Mouse (Mus musculus) C2C12 (cell line): ENCODE results near the gene Slc26a3. TPM values are rescaled to one million over a fixed set of nuclear protein-coding genes. Genes with fewer than 3 reads are reported as not detected.
"Not testable (repeated sequence)": the region's sequence is repeated elsewhere in the genome, so short reads cannot be mapped to it uniquely, and the experiment has no call there.

Experiments used
- H3K27me3 ChIP-seq: one replicate; pipeline ENCODE4 v1.6.1; 2011; ENCODE audit not compliant: control insufficient read depth, insufficient read depth, insufficient read length
- H3K36me3 ChIP-seq: one replicate; pipeline ENCODE4 v1.6.1; 2011; ENCODE audit not compliant: control insufficient read depth, insufficient read depth
- H3K4me3 ChIP-seq: one replicate; pipeline ENCODE4 v1.5.1; 2011; ENCODE audit warnings: mild to moderate bottlenecking, control low read depth; ENCODE audit not compliant: poor library complexity, insufficient read depth, severe bottlenecking
- H3K79me2 ChIP-seq: one replicate; pipeline ENCODE4 v1.6.1; 2011; ENCODE audit not compliant: control insufficient read depth, insufficient read depth
- H3K79me3 ChIP-seq: one replicate; pipeline ENCODE4 v1.6.1; 2011; ENCODE audit warnings: low read depth, control low read depth
- H3ac ChIP-seq: one replicate; pipeline ENCODE3; 2011; ENCODE audit warnings: low read depth; ENCODE audit not compliant: control insufficient read depth, insufficient read length
- CEBPB ChIP-seq: IDR thresholded peaks from one replicate; pipeline ENCODE4 v1.6.1; 2011; ENCODE audit warnings: low read depth, mild to moderate bottlenecking, control low read depth, moderate library complexity
- CTCF ChIP-seq: IDR thresholded peaks from one replicate; pipeline ENCODE4 v1.5.1; 2011; ENCODE audit not compliant: control insufficient read depth, insufficient read depth, insufficient read length
- FOSL1 ChIP-seq: IDR thresholded peaks from one replicate; pipeline ENCODE4 v1.8.0; 2011; ENCODE audit warnings: mild to moderate bottlenecking, low read length; ENCODE audit not compliant: poor library complexity, insufficient read depth, severe bottlenecking
- MAX ChIP-seq: IDR thresholded peaks from one replicate; pipeline ENCODE4 v1.6.1; 2011; ENCODE audit warnings: mild to moderate bottlenecking, control low read depth
- MYOD1 ChIP-seq: IDR thresholded peaks from one replicate; pipeline ENCODE4 v1.6.1; 2011; ENCODE audit warnings: low read depth; ENCODE audit not compliant: control insufficient read depth, insufficient read length
- MYOG ChIP-seq: IDR thresholded peaks from one replicate; pipeline ENCODE4 v1.6.1; 2011; ENCODE audit not compliant: control insufficient read depth, insufficient read length; ENCODE audit errors: extremely low read depth
- USF1 ChIP-seq: IDR thresholded peaks from one replicate; pipeline ENCODE4 v1.6.1; 2011; ENCODE audit warnings: low read depth, mild to moderate bottlenecking, control low read depth, moderate library complexity
- polyA plus RNA-seq: library from polyadenylated mRNA; unstranded; fragments of >200 nt; fragmentation: generic; extraction: Trizol; gene quantifications from one replicate; pipeline ENCODE4 v1.2.1, GENCODE M21; 2012; ENCODE audit warnings: missing spikeins

Slc26a3 gene
- polyA plus RNA-seq, 1 experiment, result not detected

DNA sequence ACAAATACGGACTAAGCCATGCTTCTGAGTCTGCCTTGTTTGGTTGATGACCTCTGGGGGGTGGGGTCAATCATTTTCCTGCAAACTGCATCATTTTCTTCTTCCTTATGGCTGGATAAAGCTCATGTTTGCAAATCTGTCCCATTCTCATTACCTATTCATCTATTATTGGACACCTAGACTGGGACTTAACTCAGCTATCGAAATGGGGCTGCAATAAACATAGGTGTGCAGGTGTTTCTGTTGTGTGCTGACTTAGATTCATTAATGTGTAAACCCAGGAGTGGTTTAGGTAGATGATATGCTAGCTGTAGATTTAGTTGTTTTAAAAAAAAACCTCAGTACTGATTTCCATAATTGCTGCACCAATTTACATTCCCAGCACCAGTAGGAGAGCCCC, 48.9 kb downstream of the Slc26a3 start:
- no peaks in the 10 kb centered on the region for H3K79me3 ChIP-seq
- peaks cover 50% of the 10 kb centered on the region for H3K27me3 ChIP-seq
- TF ChIP-seq FOSL1 (no peak), USF1 (no peak), CEBPB (no peak), CTCF (no peak), MYOG (no peak), MYOD1 (no peak), MAX (no peak)

GRCm38 (mm10) chr12:31444131-31444546, 53.5 kb downstream of the Slc26a3 start:
- H3ac ChIP-seq, result no peak overlapping the region
- H3K27me3 ChIP-seq, result peaks cover 50% of the 10 kb centered on the region
- H3K4me3 ChIP-seq, result no peak overlapping the region
- no peaks in the 10 kb centered on the region for H3K79me2 ChIP-seq
- TF ChIP-seq CEBPB (no peak), MYOG (no peak), FOSL1 (no peak), MAX (no peak), USF1 (no peak), MYOD1 (no peak), CTCF (no peak)
- H3K79me3 ChIP-seq, result no peaks in the 10 kb centered on the region
- no peaks in the 10 kb centered on the region for H3K36me3 ChIP-seq

More for the DNA sequence above, 48.9 kb downstream of the Slc26a3 start:
- no peak overlapping the region for H3ac ChIP-seq
- no peaks in the 10 kb centered on the region for H3K79me2 ChIP-seq
- H3K36me3 ChIP-seq, result no peaks in the 10 kb centered on the region
- H3K4me3 ChIP-seq, result no peak overlapping the region

- Histone ChIP-seq H3ac (no peak overlapping the region), H3K4me3 (no peak overlapping the region), H3K79me2 (no peaks in the 10 kb centered on the region), H3K36me3 (no peaks in the 10 kb centered on the region), H3K27me3 (peaks cover 45% of the 10 kb centered on the region), H3K79me3 (no peaks in the 10 kb centered on the region)
- TF ChIP-seq CEBPB, result no peak
- TF ChIP-seq USF1, result no peak
- TF ChIP-seq MYOG, result no peak
- TF ChIP-seq CTCF, result no peak
- no peak for TF ChIP-seq MAX
- no peak for TF ChIP-seq FOSL1
- TF ChIP-seq MYOD1, result no peak
Measured at GRCm38 (mm10) chr12:31444827-31445226, 54.2 kb downstream of the Slc26a3 start.

DNA sequence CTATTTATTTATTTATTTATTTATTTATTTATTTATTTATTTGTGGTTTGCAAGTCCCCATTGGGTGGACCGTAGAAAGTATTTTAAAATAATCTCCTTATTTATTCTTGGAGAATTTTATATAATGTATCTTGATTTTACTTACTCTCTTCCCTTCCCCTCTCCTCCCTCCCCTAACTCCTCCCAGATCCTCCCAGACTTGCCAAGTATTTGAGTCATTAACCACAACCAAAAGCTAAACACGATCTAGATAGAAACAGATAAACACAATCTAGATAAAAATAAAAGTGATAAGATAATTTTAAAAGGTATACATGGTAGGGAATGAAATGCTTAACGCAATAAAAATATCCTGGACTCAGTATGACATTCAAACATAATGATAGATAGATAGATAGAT, 58.7 kb downstream of the Slc26a3 start:
- Histone ChIP-seq H3K79me2 (no peaks in the 10 kb centered on the region), H3K4me3 (no peak overlapping the region), H3K79me3 (no peaks in the 10 kb centered on the region), H3K36me3 (no peaks in the 10 kb centered on the region), H3K27me3 (peaks cover 24% of the 10 kb centered on the region), H3ac (no peak overlapping the region)
- TF ChIP-seq CTCF (no peak), CEBPB (no peak), MYOD1 (no peak), MYOG (no peak), FOSL1 (no peak)

DNA sequence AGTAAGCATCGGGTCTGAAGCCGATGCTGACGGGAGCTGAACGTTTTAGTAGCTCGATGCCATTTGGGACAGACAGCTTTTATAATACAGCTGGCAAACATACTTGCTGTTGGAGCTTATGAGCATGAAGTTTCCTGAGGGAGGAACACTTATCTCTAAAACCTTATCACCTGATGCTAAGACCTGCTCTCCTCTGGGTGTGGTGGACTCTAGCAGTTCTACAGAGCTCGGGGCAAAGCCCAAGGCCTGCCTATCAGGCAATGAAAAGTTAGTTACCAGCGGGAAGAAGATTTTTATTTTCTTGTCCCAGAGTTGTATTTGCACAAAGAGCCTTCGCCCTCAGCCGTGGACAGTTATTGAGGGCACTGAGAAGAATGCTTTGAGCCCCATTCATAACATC, 65.6 kb downstream of the Slc26a3 start:
- H3K27me3 ChIP-seq, result peaks cover 15% of the 10 kb centered on the region
- TF ChIP-seq USF1, result no peak
- TF ChIP-seq MYOG, result no peak
- no peak for TF ChIP-seq MYOD1
- TF ChIP-seq FOSL1, result no peak
- no peak for TF ChIP-seq MAX
- TF ChIP-seq CEBPB, result no peak
- TF ChIP-seq CTCF, result no peak

GRCm38 (mm10) chr12:31458474-31458873, 67.8 kb downstream of the Slc26a3 start:
- Histone ChIP-seq H3K79me3 (no peaks in the 10 kb centered on the region), H3K79me2 (no peaks in the 10 kb centered on the region), H3K36me3 (no peaks in the 10 kb centered on the region), H3K27me3 (peaks cover 15% of the 10 kb centered on the region), H3ac (no peak overlapping the region), H3K4me3 (no peak overlapping the region)
- TF ChIP-seq FOSL1 (no peak), CEBPB (no peak), MYOD1 (no peak), MYOG (no peak), USF1 (no peak), CTCF (no peak), MAX (no peak)

More for the DNA sequence above, 65.6 kb downstream of the Slc26a3 start:
- H3K79me3 ChIP-seq, result no peaks in the 10 kb centered on the region
- H3K4me3 ChIP-seq, result no peak overlapping the region
- H3K79me2 ChIP-seq, result no peaks in the 10 kb centered on the region
- H3ac ChIP-seq, result no peak overlapping the region
- no peaks in the 10 kb centered on the region for H3K36me3 ChIP-seq

GRCm38 (mm10) chr12:31460270-31460669, 69.6 kb downstream of the Slc26a3 start:
- H3K36me3 ChIP-seq, H3K79me3 ChIP-seq, H3K4me3 ChIP-seq: not testable (repeated sequence)

More at GRCm38 (mm10) chr12:31460270-31460669, 69.6 kb downstream of the Slc26a3 start:
- not testable (repeated sequence) for H3K27me3 ChIP-seq, H3ac ChIP-seq, H3K79me2 ChIP-seq
